Mouse (Mus musculus) neural tube, embryonic 15.5 days (tissue): Measurements from ENCODE around the gene Chd3. TPM values are rescaled to one million over a fixed set of nuclear protein-coding genes. Genes with fewer than 3 reads are reported as not detected.

Experiments
- ATAC-seq: fragments of 200-750 bp; cut with Nextera tagmentation; 2 replicates; pipeline ENCODE4 v1.8.0; 2017; ENCODE audit warnings: mild to moderate bottlenecking, moderate TSS enrichment, moderate library complexity; ENCODE audit not compliant: low FRiP score
- H3K27ac ChIP-seq: fragments of 300-500 bp; sonication (generic); replicated peaks from 2 replicates; pipeline ENCODE4 v1.5.1; 2015; ENCODE audit warnings: mild to moderate bottlenecking, inconsistent platforms
- H3K27me3 ChIP-seq: fragments of 300-500 bp; sonication (generic); replicated peaks from 2 replicates; pipeline ENCODE4 v1.6.1; 2015; ENCODE audit warnings: inconsistent platforms
- H3K36me3 ChIP-seq: fragments of 300-500 bp; sonication (generic); 2 replicates; pipeline ENCODE4 v1.6.1; 2015; ENCODE audit warnings: inconsistent platforms
- H3K4me1 ChIP-seq: fragments of 300-500 bp; sonication (generic); 2 replicates; pipeline ENCODE4 v1.6.1; 2015; ENCODE audit warnings: inconsistent platforms
- H3K4me2 ChIP-seq: fragments of 300-500 bp; sonication (generic); 2 replicates; pipeline ENCODE4 v1.6.1; 2015; ENCODE audit warnings: inconsistent platforms, mild to moderate bottlenecking, moderate library complexity
- H3K4me3 ChIP-seq: fragments of 300-500 bp; sonication (generic); replicated peaks from 2 replicates; pipeline ENCODE4 v1.5.1; 2015; ENCODE audit warnings: mild to moderate bottlenecking, inconsistent platforms
- H3K9ac ChIP-seq: fragments of 300-500 bp; sonication (generic); replicated peaks from 2 replicates; pipeline ENCODE4 v1.6.1; 2015; ENCODE audit warnings: mild to moderate bottlenecking, inconsistent platforms
- H3K9me3 ChIP-seq: fragments of 300-500 bp; sonication (generic); replicated peaks from 2 replicates; pipeline ENCODE4 v1.6.1; 2016; ENCODE audit warnings: inconsistent platforms
- WGBS: fragments of 180-500 bp; shearing (Covaris S2); methylation state at CpG from one replicate; pipeline ENCODE4 v1.1.7; 2015; ENCODE audit warnings: mixed read lengths; 5-methylcytosine and 5-hydroxymethylcytosine counted together
- polyA plus RNA-seq: library from polyadenylated mRNA; unstranded; fragments of >200 nt; fragmentation: Nextera tagmentation; extraction: Ambion mirVana; gene quantifications from 2 replicates; pipeline ENCODE4 v1.2.1, GENCODE M21; 2015

Chd3 gene
- polyA plus RNA-seq, 1 experiment from 2014 or later: 76.1 TPM

DNA sequence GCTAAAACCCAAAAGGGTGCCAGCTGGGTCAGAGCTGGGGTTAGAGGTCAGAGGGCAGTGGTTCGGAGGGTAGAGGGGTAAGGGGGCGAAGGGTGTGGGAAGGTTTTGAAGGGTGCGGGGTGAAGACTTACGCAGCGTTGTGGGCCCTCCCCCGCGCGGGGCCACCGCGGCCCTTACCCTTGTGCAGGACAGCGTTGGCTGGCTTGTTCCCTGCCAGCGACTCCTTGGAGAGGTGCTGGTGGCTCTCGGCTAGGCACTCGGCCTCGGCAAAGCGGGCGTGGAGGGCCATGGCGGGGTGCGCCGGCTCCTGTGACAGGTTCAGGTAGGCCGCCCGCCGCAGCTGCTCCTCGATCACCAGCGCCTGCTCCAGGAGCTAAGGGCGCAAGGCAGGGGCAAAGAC is 22.8 kb downstream of the Chd3 start:
- 93% methylated on average over 26 of the region's 26 CpGs for WGBS
- H3K9ac ChIP-seq: no peak overlapping the region
- H3K4me2 ChIP-seq: no peak overlapping the region
- peaks cover 11% of the 10 kb centered on the region for H3K4me1 ChIP-seq
- H3K4me3 ChIP-seq: no peak overlapping the region
- H3K27me3 ChIP-seq: no peaks in the 10 kb centered on the region
- H3K9me3 ChIP-seq: no peaks in the 10 kb centered on the region
- peaks cover 86% of the 10 kb centered on the region for H3K36me3 ChIP-seq
- ATAC-seq: no peak
- H3K27ac ChIP-seq: no peak overlapping the region

GRCm38 (mm10) chr11:69340161-69341131 is 28.8 kb downstream of the Chd3 start, which contains the start of gene Rnf227:
Rnf227 (plus strand) TSS chr11:69340461.
- Histone ChIP-seq H3K4me1 (peaks cover 28% of the 10 kb centered on the region), H3K27me3 (no peaks in the 10 kb centered on the region), H3K9me3 (no peaks in the 10 kb centered on the region), H3K36me3 (peaks cover 26% of the 10 kb centered on the region), H3K4me2 (peak within 1 kb of the TSS; percentile 87), H3K9ac (peak within 1 kb of the TSS; percentile 67), H3K27ac (peak within 1 kb of the TSS; percentile 94), H3K4me3 (peak within 1 kb of the TSS; percentile 68)
- peak; percentile 92 for ATAC-seq
- 1% methylated on average over 99 of the region's 99 CpGs for WGBS

GRCm38 (mm10) chr11:69334796-69335195 is 34.4 kb downstream of the Chd3 start:
- H3K36me3 ChIP-seq: no peaks in the 10 kb centered on the region
- no peaks in the 10 kb centered on the region for H3K9me3 ChIP-seq
- no peaks in the 10 kb centered on the region for H3K27me3 ChIP-seq
- H3K9ac ChIP-seq: no peak overlapping the region
- peaks cover 28% of the 10 kb centered on the region for H3K4me1 ChIP-seq
- WGBS: 81% methylated on average over 4 of the region's 4 CpGs
- H3K4me3 ChIP-seq: no peak overlapping the region
- no peak for ATAC-seq
- no peak overlapping the region for H3K4me2 ChIP-seq
- H3K27ac ChIP-seq: no peak overlapping the region

GRCm38 (mm10) chr11:69333922-69334321 is 35.3 kb downstream of the Chd3 start:
- H3K27me3 ChIP-seq: no peaks in the 10 kb centered on the region
- 62% methylated on average over 3 of the region's 3 CpGs for WGBS
- ATAC-seq: no peak
- H3K27ac ChIP-seq: no peak overlapping the region
- no peaks in the 10 kb centered on the region for H3K9me3 ChIP-seq
- no peak overlapping the region for H3K9ac ChIP-seq
- H3K36me3 ChIP-seq: no peaks in the 10 kb centered on the region
- peaks cover 24% of the 10 kb centered on the region for H3K4me1 ChIP-seq
- H3K4me3 ChIP-seq: no peak overlapping the region
- H3K4me2 ChIP-seq: no peak overlapping the region

- no peaks in the 10 kb centered on the region for H3K36me3 ChIP-seq
- peaks cover 2% of the 10 kb centered on the region for H3K27me3 ChIP-seq
- H3K9ac ChIP-seq: no peak overlapping the region
- WGBS: 18% methylated on average over 8 of the region's 8 CpGs
- peak overlapping the region; percentile 87 for H3K27ac ChIP-seq
- peaks cover 24% of the 10 kb centered on the region for H3K4me1 ChIP-seq
- H3K9me3 ChIP-seq: no peaks in the 10 kb centered on the region
- peak overlapping the region; percentile 73 for H3K4me2 ChIP-seq
- H3K4me3 ChIP-seq: no peak overlapping the region
- ATAC-seq: no peak
Measured at GRCm38 (mm10) chr11:69332713-69333253, 36.4 kb downstream of the Chd3 start.

- ATAC-seq: peak; percentile 78
- peak overlapping the region; percentile 73 for H3K4me2 ChIP-seq
- WGBS: under 1% methylated on average over 24 of the region's 24 CpGs
- H3K9me3 ChIP-seq: no peaks in the 10 kb centered on the region
- peak overlapping the region; percentile 45 for H3K4me3 ChIP-seq
- H3K9ac ChIP-seq: peak overlapping the region; percentile 59
- H3K36me3 ChIP-seq: no peaks in the 10 kb centered on the region
- peaks cover 29% of the 10 kb centered on the region for H3K4me1 ChIP-seq
- H3K27ac ChIP-seq: peak overlapping the region; percentile 87
- H3K27me3 ChIP-seq: peaks cover 8% of the 10 kb centered on the region
Measured at GRCm38 (mm10) chr11:69331929-69332405, 37.2 kb downstream of the Chd3 start.

GRCm38 (mm10) chr11:69331152-69331551 is 38.1 kb downstream of the Chd3 start:
- H3K27ac ChIP-seq: peak overlapping the region; percentile 87
- H3K4me1 ChIP-seq: peaks cover 37% of the 10 kb centered on the region
- H3K9ac ChIP-seq: no peak overlapping the region
- no peak for ATAC-seq
- H3K4me3 ChIP-seq: peak overlapping the region; percentile 45; the same call in 1 of the 2 replicates
- peak overlapping the region; percentile 73 for H3K4me2 ChIP-seq
- no peaks in the 10 kb centered on the region for H3K9me3 ChIP-seq
- no peaks in the 10 kb centered on the region for H3K36me3 ChIP-seq
- 88% methylated on average over 6 of the region's 6 CpGs for WGBS
- peaks cover 8% of the 10 kb centered on the region for H3K27me3 ChIP-seq

DNA sequence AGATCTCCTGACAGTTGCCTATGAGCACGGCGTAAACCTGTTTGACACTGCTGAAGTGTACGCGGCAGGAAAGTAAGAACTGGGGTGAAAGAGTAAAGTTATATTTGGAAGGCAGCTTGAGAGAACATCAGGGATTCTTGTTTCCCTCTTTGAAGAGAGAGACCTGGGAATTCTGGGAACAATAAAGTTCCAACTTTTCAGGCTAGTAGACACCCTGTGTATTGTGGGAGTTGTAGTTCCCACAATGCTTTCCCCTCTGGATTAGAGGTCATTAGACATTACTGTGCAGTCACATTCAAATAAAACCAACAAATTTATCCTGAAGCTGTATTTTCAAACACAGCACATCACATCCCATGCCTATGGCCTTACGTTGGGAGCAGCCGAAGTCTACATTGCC is 40.7 kb downstream of the Chd3 start:
- 91% methylated on average over 6 of the region's 6 CpGs for WGBS
- no peak overlapping the region for H3K4me2 ChIP-seq
- peaks cover 56% of the 10 kb centered on the region for H3K4me1 ChIP-seq
- H3K27me3 ChIP-seq: peaks cover 8% of the 10 kb centered on the region
- no peak overlapping the region for H3K9ac ChIP-seq
- no peak for ATAC-seq
- no peak overlapping the region for H3K27ac ChIP-seq
- H3K36me3 ChIP-seq: no peaks in the 10 kb centered on the region
- no peaks in the 10 kb centered on the region for H3K9me3 ChIP-seq
- no peak overlapping the region for H3K4me3 ChIP-seq

- WGBS: 46% methylated on average over 6 of the region's 6 CpGs
- Histone ChIP-seq H3K4me2 (no peak overlapping the region), H3K9me3 (no peaks in the 10 kb centered on the region), H3K4me3 (no peak overlapping the region), H3K27me3 (peaks cover 8% of the 10 kb centered on the region), H3K36me3 (no peaks in the 10 kb centered on the region), H3K27ac (no peak overlapping the region), H3K4me1 (peaks cover 58% of the 10 kb centered on the region), H3K9ac (no peak overlapping the region)
- ATAC-seq: no peak
Measured at GRCm38 (mm10) chr11:69327648-69328047, 41.6 kb downstream of the Chd3 start.

DNA sequence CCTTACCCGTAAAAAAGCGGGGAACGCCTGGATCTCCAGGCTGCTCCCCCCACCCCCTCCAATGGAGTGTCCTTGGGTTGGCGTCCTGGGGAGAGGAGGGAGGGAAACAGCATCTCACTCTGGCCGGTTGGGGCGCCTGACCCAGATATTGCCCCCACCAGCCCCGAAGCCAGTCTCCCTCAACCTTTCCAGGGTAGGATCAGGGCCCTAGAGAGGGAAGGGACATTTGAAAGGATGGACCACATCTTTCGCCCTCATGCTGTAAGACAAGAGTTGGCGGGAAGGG is 42.1 kb downstream of the Chd3 start:
- ATAC-seq: no peak
- H3K4me1 ChIP-seq: peaks cover 58% of the 10 kb centered on the region
- H3K4me2 ChIP-seq: peak overlapping the region; percentile 64
- H3K27ac ChIP-seq: no peak overlapping the region
- H3K27me3 ChIP-seq: peaks cover 8% of the 10 kb centered on the region
- 13% methylated on average over 9 of the region's 9 CpGs for WGBS
- H3K9ac ChIP-seq: no peak overlapping the region
- no peaks in the 10 kb centered on the region for H3K9me3 ChIP-seq
- peak overlapping the region; percentile 55; the same call in 1 of the 2 replicates for H3K4me3 ChIP-seq
- H3K36me3 ChIP-seq: no peaks in the 10 kb centered on the region

GRCm38 (mm10) chr11:69326408-69327156 is 42.6 kb downstream of the Chd3 start:
- peak overlapping the region; percentile 55 for H3K4me3 ChIP-seq
- 0 out of 2 replicates have a peak, but pooled peaks have one; percentile 15 for ATAC-seq

More at GRCm38 (mm10) chr11:69326408-69327156, 42.6 kb downstream of the Chd3 start:
- Histone ChIP-seq H3K27ac (peak overlapping the region; percentile 38; the same call in 1 of the 2 replicates), H3K9ac (peak overlapping the region; percentile 59), H3K36me3 (no peaks in the 10 kb centered on the region), H3K4me1 (peaks cover 58% of the 10 kb centered on the region), H3K9me3 (no peaks in the 10 kb centered on the region), H3K27me3 (peaks cover 8% of the 10 kb centered on the region), H3K4me2 (peak overlapping the region; percentile 64)
- under 1% methylated on average over 45 of the region's 45 CpGs for WGBS
